Mouse (Mus musculus) right cerebral cortex, adult 2 months (tissue): ENCODE data around the gene Ano8.
A peak's percentile ranks its signal among the peaks of the same experiment; 100 is the strongest.
"Not testable (repeated sequence)": the region's sequence is repeated elsewhere in the genome, so short reads cannot be mapped to it uniquely, and the experiment has no call there.

Experiments used
- DNase-seq, 2 experiments: peaks; one replicate each; pipeline ENCODE4 v3.0.0; 2021 to 2022; ENCODE audit warnings: low spot score in 2 of 2

Ano8 gene

DNA sequence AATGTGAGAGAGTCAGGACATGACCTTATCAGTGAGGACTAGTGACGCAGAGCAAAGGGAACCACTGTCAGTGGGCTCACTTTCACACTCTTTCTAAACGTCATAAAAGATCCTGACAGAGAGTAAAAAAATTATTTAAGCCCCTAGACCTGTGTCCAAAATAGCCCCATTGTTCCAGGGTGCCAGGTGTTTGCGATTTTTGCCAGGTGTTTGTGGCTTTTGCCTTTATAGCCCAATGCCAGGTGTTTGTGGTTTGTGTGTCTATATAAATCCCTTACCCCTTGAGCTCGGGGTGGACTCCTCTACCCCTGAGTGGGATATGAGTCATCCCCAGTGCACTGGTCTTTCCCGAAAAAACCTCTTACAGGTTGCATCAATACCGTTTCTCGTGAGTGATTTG, 40.7 kb downstream of the Ano8 start:
- DNase-seq = no peak

DNA sequence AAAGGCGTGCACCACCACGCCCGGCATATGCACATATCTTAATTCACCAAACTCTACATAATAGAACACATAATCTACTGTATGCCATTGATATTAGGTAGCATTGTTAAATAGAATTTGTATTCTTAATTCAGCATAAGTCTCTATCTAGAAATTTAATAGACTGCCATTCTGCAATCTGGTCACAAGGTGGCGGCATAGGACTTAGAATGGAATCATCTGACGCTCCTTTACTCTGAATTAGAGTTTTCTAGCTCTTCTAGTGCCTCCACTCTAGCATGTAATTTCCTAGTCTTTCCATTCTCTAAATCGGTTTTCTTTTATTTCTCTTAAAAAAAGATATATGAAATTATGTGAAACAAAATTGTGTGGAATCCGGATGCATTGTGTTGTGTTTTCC, 44.4 kb downstream of the Ano8 start:
- DNase-seq = peak; percentile 49 to 62

DNA sequence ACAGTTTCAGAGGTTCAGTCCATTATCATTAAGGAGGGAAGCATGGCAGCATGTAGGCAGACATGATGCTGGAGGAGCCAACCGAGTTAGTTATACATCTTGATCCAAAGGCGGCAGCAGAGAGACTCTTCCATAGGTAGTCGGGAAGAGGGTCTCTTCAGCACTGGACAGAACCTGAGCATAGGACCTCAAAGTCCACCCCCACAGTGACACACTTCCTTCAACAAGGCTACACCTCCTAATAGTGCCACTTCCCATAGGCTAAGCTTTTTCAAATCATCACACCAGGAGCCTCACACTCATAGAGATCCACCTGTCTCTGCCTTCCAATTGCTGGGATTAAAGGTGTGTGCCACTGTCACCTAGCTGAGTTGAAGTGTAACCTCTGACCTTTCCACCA, 48.7 kb downstream of the Ano8 start:
- DNase-seq = no peak

DNA sequence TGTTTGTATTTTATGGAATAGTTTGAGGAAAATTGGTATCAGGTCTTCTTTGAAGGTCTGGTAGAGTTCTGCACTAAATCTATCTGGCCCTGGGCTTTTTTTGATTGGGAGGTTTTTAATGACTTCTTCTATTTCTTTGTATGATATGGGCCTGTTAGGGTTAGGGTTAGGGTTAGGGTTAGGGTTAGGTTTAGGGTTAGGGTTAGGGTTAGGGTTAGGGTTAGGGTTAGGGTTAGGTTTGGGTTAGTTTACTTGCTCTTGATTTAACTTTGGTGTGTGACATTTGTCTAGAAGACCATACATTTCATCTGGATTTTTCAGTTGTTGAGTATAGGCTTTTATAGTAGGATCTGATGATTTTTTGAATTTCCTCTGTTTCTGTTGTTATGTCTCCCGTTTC, 52.8 kb downstream of the Ano8 start:
- not testable (repeated sequence) for DNase-seq
